Mouse (Mus musculus): Measurements from ENCODE around the gene G530012D18Rik.
"Not testable (repeated sequence)": the region's sequence is repeated elsewhere in the genome, so short reads cannot be mapped to it uniquely, and the experiment has no call there.

- TF ChIP-seq CTCF (IDR thresholded peaks at IDR 0.05; ENCODE audit: extremely low read depth, insufficient read length, insufficient replicate concordance, low read depth, low read length); POLR2A (IDR thresholded peaks at IDR 0.05; ENCODE audit: low read depth, low read length): not testable (repeated sequence)
These were observed 41.7 kb downstream of the G530012D18Rik start for GRCm38 (mm10) chr1:85617161-85617560.
